Mouse (Mus musculus) CD8-positive naive resting alpha-beta T cell, adult 57 days (primary cell): ENCODE results near the gene Sh3gl1. TPM values are rescaled to one million over a fixed set of nuclear protein-coding genes. Genes with fewer than 3 reads are reported as not detected.

ENCODE experiments used
- total RNA-seq: library from RNA; stranded (reverse); gene quantifications from one replicate; pipeline ENCODE4 v1.2.4, GENCODE M21; 2023

Gene Sh3gl1
- total RNA-seq: 125 TPM

DNA sequence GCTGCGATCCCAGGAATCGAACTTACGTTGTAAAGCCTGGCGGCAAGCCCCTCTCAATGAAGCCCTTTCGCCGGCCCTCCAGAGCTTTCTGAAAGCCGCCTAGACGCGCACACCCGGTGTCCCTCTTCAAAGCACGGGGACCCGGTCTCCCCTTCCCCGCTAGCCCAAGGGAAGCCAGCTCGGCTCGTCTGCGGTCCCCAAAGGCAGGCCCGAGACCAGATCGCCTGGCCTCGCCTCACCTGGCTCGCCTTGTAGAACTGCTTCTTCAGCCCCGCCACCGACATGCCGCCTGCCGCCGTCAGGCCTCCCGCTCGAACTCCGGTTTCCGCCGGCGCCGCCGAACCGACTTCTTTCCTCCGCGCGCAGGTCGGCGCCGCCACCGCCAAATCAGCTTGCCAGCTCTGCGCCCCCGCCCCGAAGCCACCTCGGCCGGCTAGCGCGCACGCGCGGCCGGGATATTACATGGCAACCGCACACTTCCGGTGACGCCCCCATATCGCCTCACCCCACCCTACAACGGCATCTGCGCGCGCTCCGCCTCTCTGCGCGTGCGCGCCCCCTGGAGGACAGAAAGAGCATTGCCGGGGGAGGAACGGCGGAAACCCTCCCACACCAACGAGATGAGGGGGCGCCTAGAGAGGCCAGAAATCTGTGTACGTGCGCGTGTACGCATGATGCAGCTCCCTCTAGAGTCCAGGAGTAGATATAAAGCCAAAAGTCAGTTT lies at the start of gene Sh3gl1:
Gene Sh3gl1, minus strand, starts transcription at position 460 of the 725 bp plus-strand sequence.

DNA sequence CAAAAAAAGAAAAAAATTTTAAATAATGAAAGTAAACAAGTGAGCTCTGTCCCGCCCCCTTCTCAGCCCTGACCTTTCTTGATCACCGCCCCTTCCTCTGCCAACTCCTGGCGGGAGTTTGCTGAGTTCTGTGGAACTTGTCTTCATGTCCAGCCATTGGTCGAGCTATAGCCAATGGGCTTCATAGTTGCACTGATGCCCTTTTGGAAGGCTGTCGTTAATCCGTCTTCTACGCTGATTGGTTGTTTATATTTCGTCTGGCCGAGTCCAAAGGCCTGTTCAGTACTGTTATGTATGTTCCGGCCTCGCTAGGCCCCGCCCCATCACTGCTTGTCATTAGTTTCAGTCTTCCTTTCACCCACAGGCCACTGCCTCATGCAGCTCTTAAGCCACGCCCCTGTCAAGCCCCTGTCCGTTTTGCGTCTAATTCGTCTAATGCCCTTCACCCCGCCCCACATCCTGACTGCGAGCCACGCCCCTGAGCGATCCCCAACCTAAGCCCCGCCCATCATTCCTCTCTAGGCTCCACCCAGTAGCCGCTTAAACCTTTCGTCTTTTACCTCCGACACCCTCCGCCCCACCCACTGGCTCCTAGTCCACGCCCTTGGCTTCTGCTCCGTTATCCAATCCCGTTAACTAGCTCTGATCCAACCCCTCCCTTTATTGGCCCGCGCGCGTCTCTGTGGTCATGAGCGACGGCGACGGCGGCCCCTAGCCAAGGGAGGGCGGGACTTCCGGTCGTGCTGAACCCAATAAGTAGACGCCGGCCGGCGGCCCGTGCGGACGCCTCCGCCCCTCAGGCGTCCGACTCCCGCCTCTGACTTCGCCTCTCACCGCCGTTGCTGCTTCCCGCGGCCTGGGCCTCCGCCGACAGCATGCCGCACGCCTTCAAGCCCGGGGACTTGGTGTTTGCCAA lies 42.7 kb upstream of the Sh3gl1 start, which contains the start of gene Hdgfl2:
Gene Hdgfl2, plus strand, starts transcription at position 755 of the 916 bp plus-strand sequence.

DNA sequence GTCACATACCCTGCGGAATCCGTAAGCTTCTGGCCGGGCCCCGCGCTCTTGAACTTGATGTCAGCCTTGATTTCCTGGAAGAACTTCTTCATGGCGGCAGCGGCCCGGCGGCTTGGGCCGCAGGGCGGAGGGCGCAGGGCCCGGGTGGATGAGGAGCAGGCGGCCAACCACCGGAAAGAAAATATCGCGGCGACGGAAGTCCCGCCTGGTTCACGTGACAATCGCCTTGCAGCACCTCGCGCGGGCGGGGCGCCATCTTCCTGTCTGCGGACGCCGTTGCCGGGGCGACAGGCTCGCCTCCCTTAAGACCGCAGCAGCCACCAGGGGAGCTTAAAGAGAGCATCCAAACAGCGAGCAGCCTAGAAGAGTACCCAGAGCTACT lies 38.4 kb upstream of the Sh3gl1 start, which contains the start of gene Ubxn6:
Gene Ubxn6, minus strand, starts transcription at position 202 of the 382 bp plus-strand sequence.

DNA sequence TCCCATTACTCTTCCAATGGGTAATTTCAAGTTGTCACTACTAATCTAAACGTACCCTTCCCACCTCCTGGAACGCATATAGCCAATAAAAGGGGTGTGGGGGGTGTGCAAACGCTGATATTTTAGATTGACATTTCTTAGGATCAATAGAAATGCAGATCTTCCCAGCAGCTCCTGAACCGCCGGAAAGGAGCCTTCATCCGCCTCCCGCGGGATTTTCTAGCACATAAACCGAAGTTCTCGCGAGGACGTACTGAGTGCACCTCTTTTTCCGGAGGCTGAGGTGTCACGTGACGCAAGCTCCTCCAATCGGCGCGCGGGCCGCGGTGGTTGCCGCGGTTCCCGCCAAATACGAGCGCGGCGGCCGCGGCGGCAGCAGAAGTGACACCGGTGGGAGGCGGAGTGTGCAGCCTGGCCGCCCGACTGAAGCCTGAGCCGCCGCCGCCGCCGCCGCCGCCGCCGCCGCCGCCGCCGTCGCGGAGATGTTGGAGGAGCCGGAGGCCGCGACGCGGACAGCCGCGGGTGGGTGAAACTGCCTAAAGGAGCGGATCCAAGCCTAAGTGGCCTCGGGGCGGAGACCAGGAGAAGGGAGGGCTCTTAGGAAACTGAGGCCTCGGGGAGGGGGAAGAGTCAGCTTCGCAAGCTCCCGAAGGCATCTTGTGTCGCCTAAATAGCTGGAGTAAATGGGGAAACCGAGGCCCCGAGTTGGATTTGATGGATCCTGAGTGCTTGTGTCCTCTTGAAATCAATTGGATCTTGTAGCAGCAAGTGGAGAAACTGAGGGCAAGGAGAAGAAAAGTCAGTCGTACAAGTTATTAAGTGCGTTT lies 3.8 kb upstream of the Sh3gl1 start, which contains the start of gene Chaf1a:
Gene Chaf1a, plus strand, starts transcription at position 410 of the 827 bp plus-strand sequence.

DNA sequence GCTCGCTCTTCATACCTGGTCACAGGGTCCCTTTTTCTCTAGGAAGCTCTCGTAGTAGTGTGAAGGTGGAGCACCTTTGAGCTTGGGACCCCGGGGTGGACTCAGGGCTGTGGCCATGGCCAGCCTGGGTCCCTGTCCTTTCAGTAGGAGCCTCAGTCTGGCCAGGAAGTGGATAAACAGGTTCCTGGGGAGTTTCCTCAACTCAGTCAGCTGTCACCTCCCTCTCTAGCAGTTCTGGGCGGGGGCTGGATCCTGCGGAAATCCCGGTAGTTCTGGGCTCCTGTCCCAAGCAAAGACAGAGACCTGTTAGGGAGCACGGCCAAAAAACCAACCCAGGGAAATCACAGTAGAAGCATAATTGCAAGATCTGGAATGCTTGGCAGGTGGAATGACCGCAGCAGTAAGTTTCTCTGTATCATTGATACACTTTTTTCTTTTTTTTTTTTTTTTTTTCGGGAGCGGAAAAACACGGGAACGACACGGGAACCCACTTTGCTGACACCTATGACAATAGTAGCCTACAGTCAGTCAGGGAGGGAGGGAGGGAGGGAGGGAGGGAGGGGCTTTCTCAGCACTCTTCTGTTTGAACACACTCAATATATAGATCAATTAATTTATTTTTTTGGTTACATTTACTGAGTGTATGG lies 30.9 kb downstream of the Sh3gl1 start, which contains the start of the genes Stap2 and Mpnd:
Gene Stap2, minus strand, starts transcription at position 170 of the 647 bp plus-strand sequence.
Gene Mpnd, plus strand, starts transcription at position 297 of the 647 bp plus-strand sequence.

DNA sequence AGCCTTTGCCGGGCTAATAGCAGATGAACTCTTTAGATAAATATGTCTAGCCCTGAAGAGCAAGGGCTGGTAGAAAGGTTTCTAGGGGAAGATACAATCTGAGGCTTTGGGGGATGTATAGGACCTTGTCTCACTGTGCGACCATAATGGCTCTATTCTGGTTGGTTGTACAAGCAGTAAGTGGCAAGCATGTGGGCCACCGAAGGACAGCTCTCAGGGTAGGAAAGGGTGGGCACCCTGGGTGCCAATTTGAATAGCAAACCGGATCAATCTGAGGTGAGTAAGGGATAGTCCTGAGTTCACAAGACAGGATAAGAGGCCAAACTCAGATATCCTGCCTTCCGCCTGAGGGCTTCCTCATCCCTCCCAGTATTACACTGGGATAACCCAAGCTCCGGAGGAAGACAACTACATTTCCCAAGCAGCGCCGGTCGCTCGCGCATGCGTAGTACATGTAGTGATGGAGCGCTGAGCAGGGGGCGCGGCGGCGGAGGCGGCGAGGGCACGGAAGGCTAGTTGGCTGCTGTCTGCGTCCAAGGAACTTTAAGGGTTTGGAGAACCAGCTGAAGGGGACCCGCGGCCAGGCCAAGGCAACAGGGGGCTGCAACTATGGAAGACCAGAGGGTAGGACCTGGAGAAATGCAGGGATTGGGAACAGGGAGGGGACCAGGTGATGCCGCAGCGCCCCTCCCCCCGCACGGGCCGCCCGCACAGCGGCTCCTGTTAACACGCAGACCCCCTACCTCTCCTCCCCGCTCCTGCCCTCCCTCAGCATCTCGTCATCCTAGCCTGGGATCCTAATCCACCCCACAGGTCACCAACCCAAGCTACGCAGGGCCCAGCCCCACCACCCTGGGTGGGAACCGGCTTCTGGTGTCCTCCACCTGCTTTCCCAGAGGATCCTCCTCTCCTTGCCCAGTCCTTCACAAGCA lies 50.1 kb downstream of the Sh3gl1 start, which contains the start of gene Fsd1:
Gene Fsd1, plus strand, starts transcription at position 480 of the 932 bp plus-strand sequence.

DNA sequence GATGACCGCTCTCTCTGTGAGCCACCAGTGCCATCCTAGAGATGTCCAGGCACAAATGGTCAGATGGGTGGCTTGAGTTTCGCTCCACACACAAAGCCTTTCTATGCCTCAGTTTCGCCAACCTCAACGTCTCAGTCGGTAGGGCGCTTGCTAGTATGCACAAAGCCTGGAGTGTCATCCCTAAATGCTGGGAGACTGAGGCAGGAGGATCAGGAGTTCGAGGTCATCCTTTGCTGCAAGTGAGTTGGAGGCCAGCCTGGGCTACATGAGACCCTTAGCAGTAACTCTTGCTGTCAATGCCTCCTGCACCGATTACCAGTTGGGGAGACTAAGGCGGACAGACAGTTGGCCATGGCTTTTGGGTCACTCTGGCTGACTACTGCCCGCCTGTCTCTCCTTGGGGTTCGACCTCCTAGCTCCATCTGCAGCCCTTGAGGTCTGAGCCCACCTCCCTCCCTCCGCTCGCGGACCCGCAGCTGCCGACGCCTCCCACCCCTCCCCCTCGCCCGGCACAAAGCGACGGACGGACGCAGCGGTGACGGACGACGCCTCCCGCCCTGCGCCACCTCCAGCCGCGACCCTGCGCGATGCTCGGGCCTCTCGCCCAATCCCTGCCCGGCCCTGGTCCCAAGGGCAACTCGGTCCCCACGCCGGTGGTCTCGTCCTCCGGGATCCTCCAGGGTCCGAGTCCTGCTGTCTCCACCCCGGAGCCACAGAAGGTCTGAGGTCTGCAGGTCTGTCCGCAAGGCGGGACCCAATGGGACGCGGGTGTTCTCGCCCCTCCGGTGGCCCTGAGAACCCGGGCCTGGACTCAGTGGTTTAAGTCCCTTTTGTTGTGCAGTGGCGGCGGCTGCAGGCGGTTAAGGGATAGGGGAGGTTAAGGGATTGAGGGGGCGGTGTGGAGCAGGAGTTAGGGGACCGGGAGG lies 66.2 kb downstream of the Sh3gl1 start, which contains the start of gene Shd:
Gene Shd, plus strand, starts transcription at position 502 of the 926 bp plus-strand sequence.

Other genes with a start within 250 kb of the Sh3gl1 start
- 17.5 TPM for gene Zfp119a, start 157.7 kb downstream of the Sh3gl1 start, total RNA-seq
- gene Zfp959, start 144.5 kb downstream of the Sh3gl1 start, total RNA-seq: 30.9 TPM
- gene Zfp119b, start 87.1 kb downstream of the Sh3gl1 start, total RNA-seq: 6.4 TPM
- 0.77 TPM for gene Ebi3, start 84.0 kb downstream of the Sh3gl1 start, total RNA-seq
- gene Yju2, start 77.5 kb downstream of the Sh3gl1 start, total RNA-seq: 40.8 TPM
- gene Shd, start 66.2 kb downstream of the Sh3gl1 start, total RNA-seq: 3.2 TPM
- gene Fsd1, start 50.1 kb downstream of the Sh3gl1 start, total RNA-seq: not detected
- 0.67 TPM for gene Stap2, start 31.1 kb downstream of the Sh3gl1 start, total RNA-seq
- 63.8 TPM for gene Mpnd, start 30.9 kb downstream of the Sh3gl1 start, total RNA-seq
- 1.4 TPM for gene Chaf1a, start 3.8 kb upstream of the Sh3gl1 start, total RNA-seq
- gene Ubxn6, start 38.4 kb upstream of the Sh3gl1 start, total RNA-seq: 63.8 TPM
- gene Hdgfl2, start 43.0 kb upstream of the Sh3gl1 start, total RNA-seq: 109 TPM
- not detected for gene Plin4, start 73.2 kb upstream of the Sh3gl1 start, total RNA-seq
- not detected for gene Plin5, start 81.0 kb upstream of the Sh3gl1 start, total RNA-seq
- gene Lrg1, start 85.4 kb upstream of the Sh3gl1 start, total RNA-seq: 0.37 TPM
- 0.15 TPM for gene Sema6b, start 103.7 kb upstream of the Sh3gl1 start, total RNA-seq
- 13.9 TPM for gene Tnfaip8l1, start 125.8 kb upstream of the Sh3gl1 start, total RNA-seq
- gene Mydgf, start 147.3 kb upstream of the Sh3gl1 start, total RNA-seq: 52.7 TPM
- gene Dpp9, start 182.3 kb upstream of the Sh3gl1 start, total RNA-seq: 54.6 TPM
- gene Fem1a, start 220.2 kb upstream of the Sh3gl1 start, total RNA-seq: 20.9 TPM
- 11.1 TPM for gene Ticam1, start 240.2 kb upstream of the Sh3gl1 start, total RNA-seq